14 mouse cellular contexts compared by ENCODE assay signal in genomic region chr10:41932943-41933342, GRCm38 (mm10).
DNase-seq lines count a peak whose midpoint lies in the region; ATAC-seq lines count a peak whose summit lies in the region.
"Had no signal": no experiment of that assay in that cellular context is flagged by ENCODE, and none has a peak within 500 bp of the region (broad histone marks: within the 10 kb centered on the region; RNA-seq: fewer than 3 reads in every experiment).

No protein-coding gene starts in this region.

- 73% methylated on average over 5 of the region's 5 CpGs for WGBS in forebrain, embryonic 15.5 days
- 91% methylated on average over 5 of the region's 5 CpGs for WGBS in forebrain, embryonic 12.5 days
- 81% methylated on average over 5 of the region's 5 CpGs for WGBS in heart, embryonic 15.5 days
- 83% methylated on average over 5 of the region's 5 CpGs for WGBS in heart, embryonic 11.5 days (ENCODE audit: insufficient replicate concordance)
- WGBS in neural tube, embryonic 13.5 days: 83% methylated on average over 5 of the region's 5 CpGs
- WGBS in neural tube, embryonic 15.5 days: 80% methylated on average over 5 of the region's 5 CpGs

- ATAC-seq in forebrain, embryonic 15.5 days (replicated peaks): no peak
- no peak for ATAC-seq in forebrain, embryonic 12.5 days (ENCODE audit: low FRiP score)
- ATAC-seq in heart, embryonic 15.5 days (replicated peaks; ENCODE audit: insufficient number of reproducible peaks, insufficient read depth, low FRiP score, low read depth): no peak
- no peak for ATAC-seq in heart, embryonic 11.5 days (replicated peaks; ENCODE audit: insufficient number of reproducible peaks, low FRiP score, low TSS enrichment)
- ATAC-seq in neural tube, embryonic 13.5 days (ENCODE audit: low read depth): no peak
- no peak for ATAC-seq in neural tube, embryonic 15.5 days (ENCODE audit: low FRiP score)
- ATAC-seq: inflammation-experienced regulatory T-cells, adult 6 months; liver, postnatal 0 days; midbrain, embryonic 13.5 days had no signal

- H3K9me3 ChIP-seq in forebrain, embryonic 15.5 days: no peaks in the 10 kb centered on the region
- no peaks in the 10 kb centered on the region for H3K9me3 ChIP-seq in forebrain, embryonic 12.5 days
- H3K9me3 ChIP-seq in heart, embryonic 15.5 days (replicated peaks): no peaks in the 10 kb centered on the region
- H3K9me3 ChIP-seq in heart, embryonic 11.5 days (replicated peaks; ENCODE audit: control insufficient read depth, low read length): no peaks in the 10 kb centered on the region
- H3K9me3 ChIP-seq in neural tube, embryonic 13.5 days: no peaks in the 10 kb centered on the region
- H3K9me3 ChIP-seq in neural tube, embryonic 15.5 days (replicated peaks): no peaks in the 10 kb centered on the region
- H3K9me3 ChIP-seq: embryonic facial prominence, embryonic 13.5 days; limb, embryonic 10.5 days; midbrain, embryonic 13.5 days; neural tube, embryonic 12.5 days had no signal

- peaks cover 71% of the 10 kb centered on the region for H3K4me1 ChIP-seq in forebrain, embryonic 15.5 days
- H3K4me1 ChIP-seq in forebrain, embryonic 12.5 days: peaks cover 31% of the 10 kb centered on the region
- H3K4me1 ChIP-seq in heart, embryonic 15.5 days (replicated peaks): peaks cover 65% of the 10 kb centered on the region
- H3K4me1 ChIP-seq in heart, embryonic 11.5 days (ENCODE audit: control insufficient read depth, insufficient read depth, low read length): peaks cover 34% of the 10 kb centered on the region
- H3K4me1 ChIP-seq in neural tube, embryonic 13.5 days (replicated peaks): peaks cover 67% of the 10 kb centered on the region
- H3K4me1 ChIP-seq in neural tube, embryonic 15.5 days: peaks cover 50% of the 10 kb centered on the region

- H3K9ac ChIP-seq in forebrain, embryonic 15.5 days (replicated peaks): no peak overlapping the region
- H3K9ac ChIP-seq in forebrain, embryonic 12.5 days: no peak overlapping the region
- H3K9ac ChIP-seq in heart, embryonic 15.5 days: no peak overlapping the region
- H3K9ac ChIP-seq in heart, embryonic 11.5 days (ENCODE audit: low read depth, low read length): no peak overlapping the region
- no peak overlapping the region for H3K9ac ChIP-seq in neural tube, embryonic 13.5 days
- no peak overlapping the region for H3K9ac ChIP-seq in neural tube, embryonic 15.5 days (replicated peaks)
- H3K9ac ChIP-seq: embryonic facial prominence, embryonic 13.5 days; liver, postnatal 0 days; midbrain, embryonic 13.5 days; neural tube, embryonic 12.5 days had no signal

- H3K4me3 ChIP-seq in forebrain, embryonic 15.5 days: no peak overlapping the region
- H3K4me3 ChIP-seq in forebrain, embryonic 12.5 days (replicated peaks): no peak overlapping the region
- no peak overlapping the region for H3K4me3 ChIP-seq in heart, embryonic 15.5 days
- H3K4me3 ChIP-seq in heart, embryonic 11.5 days (ENCODE audit: low read depth, low read length): no peak overlapping the region
- no peak overlapping the region for H3K4me3 ChIP-seq in neural tube, embryonic 13.5 days
- no peak overlapping the region for H3K4me3 ChIP-seq in neural tube, embryonic 15.5 days (replicated peaks)
- H3K4me3 ChIP-seq: embryonic facial prominence, embryonic 13.5 days; limb, embryonic 10.5 days; midbrain, embryonic 13.5 days; neural tube, embryonic 12.5 days had no signal

- H3K27ac ChIP-seq in forebrain, embryonic 15.5 days (replicated peaks): peak overlapping the region; percentile 76; the same call in 1 of the 2 replicates
- H3K27ac ChIP-seq in forebrain, embryonic 12.5 days: no peak overlapping the region
- H3K27ac ChIP-seq in heart, embryonic 15.5 days: peak overlapping the region; percentile 7; the same call in 1 of the 2 replicates
- no peak overlapping the region for H3K27ac ChIP-seq in heart, embryonic 11.5 days (ENCODE audit: low read depth, low read length)
- H3K27ac ChIP-seq in neural tube, embryonic 13.5 days (replicated peaks): peak overlapping the region; percentile 89
- H3K27ac ChIP-seq in neural tube, embryonic 15.5 days (replicated peaks): no peak overlapping the region
- H3K27ac ChIP-seq: embryonic facial prominence, embryonic 13.5 days; limb, embryonic 10.5 days; neural tube, embryonic 12.5 days had no signal

- H3K27me3 ChIP-seq in forebrain, embryonic 15.5 days: no peaks in the 10 kb centered on the region
- 0 out of 2 replicates have a peak, but pooled peaks cover 12% of the 10 kb centered on the region for H3K27me3 ChIP-seq in forebrain, embryonic 12.5 days
- no peaks in the 10 kb centered on the region for H3K27me3 ChIP-seq in heart, embryonic 15.5 days
- no peaks in the 10 kb centered on the region for H3K27me3 ChIP-seq in heart, embryonic 11.5 days (ENCODE audit: control insufficient read depth, insufficient read depth, low read length)
- no peaks in the 10 kb centered on the region for H3K27me3 ChIP-seq in neural tube, embryonic 13.5 days
- no peaks in the 10 kb centered on the region for H3K27me3 ChIP-seq in neural tube, embryonic 15.5 days (replicated peaks)
- H3K27me3 ChIP-seq: embryonic facial prominence, embryonic 13.5 days; neural tube, embryonic 12.5 days had no signal

- DNase-seq in adrenal gland, postnatal 36 days: no peak
- DNase-seq in B cell, adult 2 months: no peak

- no peaks in the 10 kb centered on the region for H3K36me3 ChIP-seq in forebrain, embryonic 15.5 days
- no peaks in the 10 kb centered on the region for H3K36me3 ChIP-seq in forebrain, embryonic 12.5 days (replicated peaks)
- no peaks in the 10 kb centered on the region for H3K36me3 ChIP-seq in heart, embryonic 15.5 days
- H3K36me3 ChIP-seq in heart, embryonic 11.5 days (ENCODE audit: control insufficient read depth, insufficient read depth, low read length): no peaks in the 10 kb centered on the region
- H3K36me3 ChIP-seq in neural tube, embryonic 13.5 days: no peaks in the 10 kb centered on the region
- no peaks in the 10 kb centered on the region for H3K36me3 ChIP-seq in neural tube, embryonic 15.5 days
- H3K36me3 ChIP-seq: embryonic facial prominence, embryonic 13.5 days; limb, embryonic 10.5 days; midbrain, embryonic 13.5 days; neural tube, embryonic 12.5 days had no signal

- H3K4me2 ChIP-seq in forebrain, embryonic 15.5 days (replicated peaks): no peak overlapping the region
- H3K4me2 ChIP-seq in forebrain, embryonic 12.5 days: no peak overlapping the region
- H3K4me2 ChIP-seq in heart, embryonic 15.5 days: no peak overlapping the region
- no peak overlapping the region for H3K4me2 ChIP-seq in heart, embryonic 11.5 days
- no peak overlapping the region for H3K4me2 ChIP-seq in neural tube, embryonic 13.5 days
- H3K4me2 ChIP-seq in neural tube, embryonic 15.5 days: no peak overlapping the region
- H3K4me2 ChIP-seq: embryonic facial prominence, embryonic 13.5 days; midbrain, embryonic 13.5 days; neural tube, embryonic 12.5 days had no signal

Comparison
In these comparisons a context has a peak if more than half of its experiments do, and no peak if none do; other contexts are left out.
1. H3K27ac ChIP-seq: peak in forebrain, embryonic 15.5 days (single experiment), heart, embryonic 15.5 days (single experiment) and neural tube, embryonic 13.5 days (single experiment); none in forebrain, embryonic 12.5 days (single experiment), heart, embryonic 11.5 days (single experiment) and neural tube, embryonic 15.5 days (single experiment).